In the genomic region with DNA sequence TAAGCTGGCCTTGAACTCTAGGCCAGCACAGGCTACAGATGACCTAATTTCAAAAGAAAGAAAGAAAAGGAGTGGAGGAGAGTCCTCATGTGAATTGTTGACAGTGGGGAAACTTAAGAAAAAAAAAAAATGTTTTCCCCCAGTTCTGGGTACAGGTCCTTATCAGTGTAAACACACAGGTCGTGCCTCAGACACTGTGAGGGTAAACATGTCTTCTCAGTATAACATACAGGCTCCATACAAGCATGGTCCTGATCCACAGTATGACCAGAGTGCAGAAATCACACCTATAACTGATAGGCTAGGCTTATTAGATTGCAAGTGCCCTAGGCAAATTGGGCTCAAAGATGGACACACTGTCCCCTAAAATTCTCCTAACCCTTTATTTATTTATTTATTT, we compare ENCODE assay signal across 19 mouse cellular contexts.
"Had no signal": no experiment of that assay in that cellular context is flagged by ENCODE, and none has a peak within 500 bp of the region (broad histone marks: within the 10 kb centered on the region; RNA-seq: fewer than 3 reads in every experiment).

No protein-coding gene starts in this region.

- H3K27ac ChIP-seq: intestine, embryonic 15.5 days; kidney, embryonic 15.5 days; left cerebral cortex, adult 2 months; lung, embryonic 15.5 days; stomach, postnatal 0 days had no signal

- H3K4me3 ChIP-seq: intestine, embryonic 15.5 days; kidney, embryonic 15.5 days; left cerebral cortex, adult 2 months; lung, embryonic 15.5 days; megakaryocyte, embryonic 14.5 days had no signal

- H3K4me1 ChIP-seq: kidney, embryonic 15.5 days had no signal

- H3K9ac ChIP-seq: intestine, embryonic 15.5 days; kidney, embryonic 15.5 days; lung, embryonic 15.5 days had no signal

- H3K4me2 ChIP-seq: intestine, embryonic 15.5 days; kidney, embryonic 15.5 days; lung, embryonic 15.5 days; midbrain, embryonic 11.5 days had no signal

- H3K9me3 ChIP-seq: intestine, embryonic 15.5 days; kidney, embryonic 15.5 days; lung, embryonic 15.5 days had no signal

- DNase-seq: kidney, adult 11 months; kidney, adult 8-10 months; kidney, postnatal 10 days; kidney, postnatal 36 days; layer of hippocampus, postnatal 36 days; lung, adult 18-20 months; lung, postnatal 10 days; lung, postnatal 36 days; midbrain, embryonic 14.5 days; retina, postnatal 1 day; thymus, adult 2 months; thymus, postnatal 14 days had no signal

- H3K27me3 ChIP-seq: intestine, embryonic 15.5 days; kidney, embryonic 15.5 days; lung, embryonic 15.5 days; megakaryocyte, embryonic 14.5 days had no signal

- H3K36me3 ChIP-seq: intestine, embryonic 15.5 days; kidney, embryonic 15.5 days; lung, embryonic 15.5 days had no signal
